Mouse (Mus musculus): Measurements from ENCODE around the gene Mysm1. TPM values are rescaled to one million over a fixed set of nuclear protein-coding genes. Genes with fewer than 3 reads are reported as not detected.

The Mysm1 gene
- polyA plus RNA-seq, 1 experiment from 2014 or later = 30.4 TPM

- H3K36me3 ChIP-seq = no peaks in the 10 kb centered on the region
- no peak overlapping the region for H3K4me2 ChIP-seq (replicated peaks)
- 79% methylated on average over 3 of the region's 3 CpGs for WGBS
- no peaks in the 10 kb centered on the region for H3K27me3 ChIP-seq
- no peak overlapping the region for H3K27ac ChIP-seq (replicated peaks)
- H3K4me1 ChIP-seq = no peaks in the 10 kb centered on the region
- no peak overlapping the region for H3K9ac ChIP-seq (replicated peaks)
- no peak overlapping the region for H3K4me3 ChIP-seq
- no peak for ATAC-seq (replicated peaks)
- H3K9me3 ChIP-seq = no peaks in the 10 kb centered on the region
Measured at GRCm38 (mm10) chr4:94901780-94902179, 77.1 kb downstream of the Mysm1 start.

- 32% methylated on average over 2 of the region's 2 CpGs for WGBS
- no peak for ATAC-seq (replicated peaks)
- H3K27ac ChIP-seq (replicated peaks) = no peak overlapping the region
- no peak overlapping the region for H3K4me2 ChIP-seq (replicated peaks)
- H3K4me3 ChIP-seq = no peak overlapping the region
- no peaks in the 10 kb centered on the region for H3K4me1 ChIP-seq
- H3K9me3 ChIP-seq = no peaks in the 10 kb centered on the region
- H3K36me3 ChIP-seq = no peaks in the 10 kb centered on the region
- H3K9ac ChIP-seq (replicated peaks) = no peak overlapping the region
- no peaks in the 10 kb centered on the region for H3K27me3 ChIP-seq
Measured at GRCm38 (mm10) chr4:94900744-94901143, 78.2 kb downstream of the Mysm1 start.

Other genes starting within 250 kb of the Mysm1 start
- gene Tek, start 239.8 kb downstream of the Mysm1 start, polyA plus RNA-seq (2015; fragmentation: Nextera tagmentation; extraction: Ambion mirVana) = 7.0 and 7.6 TPM in 2 replicates
- 0.14 and 0.15 TPM in 2 replicates for gene Eqtn, start 50.3 kb downstream of the Mysm1 start, polyA plus RNA-seq (2015; fragmentation: Nextera tagmentation; extraction: Ambion mirVana)
- 80.2 and 85.5 TPM in 2 replicates for gene Jun, start 73.1 kb upstream of the Mysm1 start, polyA plus RNA-seq (2015; fragmentation: Nextera tagmentation; extraction: Ambion mirVana)

Data from forebrain, embryonic 15.5 days (tissue).